18 mouse cellular contexts compared by ENCODE assay signal in the genomic region with DNA sequence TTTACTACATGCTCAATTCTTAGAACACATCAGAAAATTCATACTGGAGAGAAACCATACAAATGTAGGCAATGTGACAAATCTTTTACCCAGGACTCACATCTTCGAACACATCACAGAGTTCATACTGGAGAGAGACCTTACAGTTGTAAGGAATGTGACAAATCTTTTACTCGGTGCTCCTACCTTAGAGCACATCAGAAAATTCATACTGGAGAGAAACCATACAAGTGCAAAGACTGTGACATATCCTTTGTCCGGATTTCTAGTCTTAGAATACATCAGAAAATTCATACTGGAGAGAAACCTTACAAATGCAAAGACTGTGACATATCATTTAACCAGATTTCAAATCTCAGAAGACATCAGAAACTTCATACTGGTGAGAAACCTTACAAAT. TPM values are rescaled to one million over a fixed set of nuclear protein-coding genes. Genes with fewer than 3 reads are reported as not detected.
DNase-seq lines count a peak whose midpoint lies in the region; ATAC-seq and TF ChIP-seq lines count a peak whose summit lies in the region.
"Had no signal": no experiment of that assay in that cellular context is flagged by ENCODE, and none has a peak within 500 bp of the region (broad histone marks: within the 10 kb centered on the region; RNA-seq: fewer than 3 reads in every experiment).

A gene (plus strand): TSS at position 301 of the 400 bp plus-strand sequence.

- no peaks in the 10 kb centered on the region for H3K4me1 ChIP-seq in midbrain, embryonic 10.5 days
- no peaks in the 10 kb centered on the region for H3K4me1 ChIP-seq in midbrain, postnatal 0 days (ENCODE audit: insufficient read depth, low read length)
- no peaks in the 10 kb centered on the region for H3K4me1 ChIP-seq in forebrain, embryonic 16.5 days (replicated peaks; ENCODE audit: control insufficient read depth, insufficient read depth, low read length)
- H3K4me1 ChIP-seq in neural tube, embryonic 13.5 days (replicated peaks): no peaks in the 10 kb centered on the region
- H3K4me1 ChIP-seq: heart, embryonic 15.5 days; liver, embryonic 12.5 days; lung, embryonic 15.5 days had no signal

- ATAC-seq in midbrain, postnatal 0 days (ENCODE audit: low FRiP score): no peak
- no peak for ATAC-seq in forebrain, embryonic 16.5 days
- ATAC-seq in neural tube, embryonic 13.5 days (ENCODE audit: low read depth): no peak
- ATAC-seq: liver, embryonic 12.5 days had no signal

- no peak within 1 kb of the TSS for H3K4me3 ChIP-seq in midbrain, embryonic 10.5 days
- H3K4me3 ChIP-seq in midbrain, postnatal 0 days (ENCODE audit: low read depth, low read length): no peak within 1 kb of the TSS
- no peak within 1 kb of the TSS for H3K4me3 ChIP-seq in forebrain, embryonic 16.5 days (replicated peaks; ENCODE audit: low read length)
- H3K4me3 ChIP-seq in macrophage (ENCODE audit: inconsistent target): no peak within 1 kb of the TSS
- H3K4me3 ChIP-seq in neural tube, embryonic 13.5 days: no peak within 1 kb of the TSS
- H3K4me3 ChIP-seq: heart, embryonic 15.5 days; liver, embryonic 12.5 days; lung, embryonic 15.5 days had no signal

- WGBS in midbrain, embryonic 10.5 days: 87% methylated on average over 3 of the region's 3 CpGs
- 90% methylated on average over 3 of the region's 3 CpGs for WGBS in midbrain, postnatal 0 days
- WGBS in forebrain, embryonic 16.5 days: 94% methylated on average over 3 of the region's 3 CpGs
- WGBS in macrophage (ENCODE audit: missing documents): 100% methylated on average over 3 of the region's 3 CpGs
- 94% methylated on average over 3 of the region's 3 CpGs for WGBS in neural tube, embryonic 13.5 days

- no peak for DNase-seq in midbrain, embryonic 10.5 days (ENCODE audit: low spot score)
- no peak for DNase-seq in midbrain, postnatal 0 days (ENCODE audit: low spot score)
- DNase-seq in retina, embryonic 14.5 days (ENCODE audit: low spot score): no peak
- no peak for DNase-seq in retina, postnatal 1 day
- DNase-seq in embryo, embryonic 10.5 days (ENCODE audit: low spot score): no peak
- DNase-seq: adrenal gland, postnatal 10 days; B cell, adult 2 months; cerebellum, postnatal 25 days; kidney, adult 9 months; layer of hippocampus, postnatal 36 days; left cerebral cortex, postnatal 4 days had no signal

- no peak for TF ChIP-seq CTCF in midbrain, postnatal 0 days (IDR thresholded peaks at IDR 0.05)

- H3K9ac ChIP-seq in midbrain, postnatal 0 days (replicated peaks; ENCODE audit: low read length, poor library complexity, severe bottlenecking): no peak within 1 kb of the TSS
- H3K9ac ChIP-seq in forebrain, embryonic 16.5 days (replicated peaks; ENCODE audit: low read depth, low read length): no peak within 1 kb of the TSS
- H3K9ac ChIP-seq in neural tube, embryonic 13.5 days: no peak within 1 kb of the TSS
- H3K9ac ChIP-seq: heart, embryonic 15.5 days; liver, embryonic 12.5 days; lung, embryonic 15.5 days had no signal

- H3K9me3 ChIP-seq in midbrain, embryonic 10.5 days (replicated peaks): no peaks in the 10 kb centered on the region
- H3K9me3 ChIP-seq in midbrain, postnatal 0 days (ENCODE audit: low read length): no peaks in the 10 kb centered on the region
- no peaks in the 10 kb centered on the region for H3K9me3 ChIP-seq in forebrain, embryonic 16.5 days (ENCODE audit: control insufficient read depth, low read length)
- no peaks in the 10 kb centered on the region for H3K9me3 ChIP-seq in neural tube, embryonic 13.5 days
- H3K9me3 ChIP-seq: heart, embryonic 15.5 days; liver, embryonic 12.5 days; lung, embryonic 15.5 days had no signal

- no peaks in the 10 kb centered on the region for H3K27me3 ChIP-seq in midbrain, embryonic 10.5 days (ENCODE audit: low read depth, poor library complexity, severe bottlenecking)
- H3K27me3 ChIP-seq in midbrain, postnatal 0 days (ENCODE audit: insufficient read depth, low read length): no peaks in the 10 kb centered on the region
- H3K27me3 ChIP-seq in forebrain, embryonic 16.5 days (replicated peaks; ENCODE audit: control insufficient read depth, insufficient read depth, low read length): no peaks in the 10 kb centered on the region
- H3K27me3 ChIP-seq in neural tube, embryonic 13.5 days: no peaks in the 10 kb centered on the region
- H3K27me3 ChIP-seq: heart, embryonic 15.5 days; liver, embryonic 12.5 days; lung, embryonic 15.5 days had no signal

- no peak within 1 kb of the TSS for H3K4me2 ChIP-seq in midbrain, postnatal 0 days (ENCODE audit: low read depth, low read length, poor library complexity, severe bottlenecking)
- H3K4me2 ChIP-seq in forebrain, embryonic 16.5 days (ENCODE audit: low read length): no peak within 1 kb of the TSS
- H3K4me2 ChIP-seq in neural tube, embryonic 13.5 days: no peak within 1 kb of the TSS
- H3K4me2 ChIP-seq: heart, embryonic 15.5 days; liver, embryonic 12.5 days; lung, embryonic 15.5 days had no signal

- H3K36me3 ChIP-seq in midbrain, embryonic 10.5 days: peaks cover 58% of the 10 kb centered on the region
- H3K36me3 ChIP-seq in midbrain, postnatal 0 days (ENCODE audit: insufficient read depth, low read length): peaks cover 9% of the 10 kb centered on the region; the same call in 1 of the 2 replicates
- H3K36me3 ChIP-seq in forebrain, embryonic 16.5 days (ENCODE audit: control insufficient read depth, insufficient read depth): peaks cover 8% of the 10 kb centered on the region
- H3K36me3 ChIP-seq in macrophage (ENCODE audit: inconsistent target): peaks cover 38% of the 10 kb centered on the region
- H3K36me3 ChIP-seq in neural tube, embryonic 13.5 days: peaks cover 52% of the 10 kb centered on the region

- H3K79me2 ChIP-seq in macrophage (ENCODE audit: inconsistent target): no peaks in the 10 kb centered on the region

- no peak within 1 kb of the TSS for H3K27ac ChIP-seq in midbrain, embryonic 10.5 days (replicated peaks)
- no peak within 1 kb of the TSS for H3K27ac ChIP-seq in midbrain, postnatal 0 days (ENCODE audit: low read depth, low read length)
- no peak within 1 kb of the TSS for H3K27ac ChIP-seq in forebrain, embryonic 16.5 days (ENCODE audit: low read length)
- H3K27ac ChIP-seq in macrophage: no peak within 1 kb of the TSS
- no peak within 1 kb of the TSS for H3K27ac ChIP-seq in neural tube, embryonic 13.5 days (replicated peaks)
- H3K27ac ChIP-seq: heart, embryonic 15.5 days; liver, embryonic 12.5 days; lung, embryonic 15.5 days had no signal

RNA-seq across cellular contexts. Expression of the gene that starts here (rescaled TPM):
- 10.7 and 14.2 TPM in 2 replicates for polyA plus RNA-seq in midbrain, embryonic 10.5 days (2016; fragmentation: Nextera tagmentation; extraction: Ambion mirVana)
- total RNA-seq in midbrain, postnatal 0 days (2014; rRNA removed): not detected in 2 replicates
- polyA plus RNA-seq in midbrain, postnatal 0 days (2015; fragmentation: Nextera tagmentation; extraction: Ambion mirVana): 7.2 and 7.7 TPM in 2 replicates
- 17.1 and 23.5 TPM in 2 replicates for polyA plus RNA-seq in forebrain, embryonic 16.5 days (2015; fragmentation: Nextera tagmentation; extraction: Ambion mirVana)
- 10 to 100 TPM in 12 of 26 experiments, not detected in 14; 11.9 to 29.8 (median 14.3) TPM for total RNA-seq in macrophage (2018; cell fraction: chromatin; rRNA removed)
- total RNA-seq in macrophage (2018; cell fraction: cytosol; rRNA removed): 10 to 100 TPM in 1 of 26 experiments, 1 to 10 TPM in 18, not detected in 7; 2.9 to 10.7 (median 6.2) TPM
- total RNA-seq in macrophage (2018; cell fraction: nucleus; rRNA removed): 10 to 100 TPM in 3 of 26 experiments, 1 to 10 TPM in 4, not detected in 19; 6.1 to 16.8 (median 9.3) TPM
- polyA plus RNA-seq in macrophage (2018): 7.3 to 39.8 TPM in 2 of 3 replicates, not detected in the other
- 16.9 and 19.2 TPM in 2 replicates for polyA plus RNA-seq in neural tube, embryonic 13.5 days (2015; fragmentation: Nextera tagmentation; extraction: Ambion mirVana)
- polyA plus RNA-seq: gonadal fat pad, adult 2 months had no signal
